Mouse (Mus musculus): Measurements from ENCODE around the gene Daxx. TPM values are rescaled to one million over a fixed set of nuclear protein-coding genes. Genes with fewer than 3 reads are reported as not detected.

Gene Daxx
- polyA plus RNA-seq, 1 experiment from 2014 or later: 67.8 TPM

DNA sequence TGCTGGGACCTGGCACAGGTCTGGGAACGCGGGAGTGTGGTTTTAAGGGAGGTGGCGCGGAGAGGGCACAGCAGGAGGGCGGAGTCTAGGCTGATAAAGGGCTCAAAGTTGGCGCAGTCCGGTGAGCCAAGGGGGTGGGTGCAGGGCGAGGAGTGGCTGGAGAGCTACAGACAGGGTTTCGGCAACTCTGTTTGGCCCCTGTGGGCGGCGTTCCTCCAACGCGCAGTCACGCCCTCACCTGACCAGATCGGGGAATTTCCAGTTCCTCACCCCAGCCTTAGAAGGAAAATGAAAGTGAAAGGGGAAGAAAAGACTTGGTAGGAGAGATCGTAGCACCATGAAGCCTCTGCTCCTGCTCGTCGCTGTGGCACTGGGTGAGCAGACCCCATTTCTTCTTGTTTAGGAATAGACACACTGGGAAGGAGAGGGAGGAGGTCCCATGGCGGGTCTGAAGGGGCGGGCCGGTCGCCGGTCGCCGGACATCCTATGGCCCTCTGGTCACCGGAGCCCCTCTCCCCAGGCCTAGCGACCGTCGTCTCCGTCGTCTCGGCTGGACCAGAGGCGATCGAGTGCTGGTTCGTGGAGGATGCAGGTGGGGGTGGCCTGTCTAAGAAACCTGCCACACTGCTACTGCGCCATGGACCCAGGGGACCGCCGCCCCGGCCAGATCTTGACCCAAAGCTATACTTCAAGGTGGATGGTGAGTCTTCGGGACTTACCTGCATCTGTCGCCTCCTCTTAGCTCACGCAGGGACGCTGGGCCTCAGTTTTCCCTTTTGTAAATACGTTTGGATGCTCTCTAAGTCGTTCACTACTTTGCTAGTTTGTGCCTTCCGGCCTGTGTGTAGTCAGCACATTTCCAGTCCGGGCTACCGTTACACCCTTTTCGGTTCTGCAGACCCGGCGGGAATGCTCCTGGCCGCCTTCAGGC, 10.4 kb downstream of the Daxx start:
- DNase-seq (ENCODE audit: low spot score): peak; percentile 65

DNA sequence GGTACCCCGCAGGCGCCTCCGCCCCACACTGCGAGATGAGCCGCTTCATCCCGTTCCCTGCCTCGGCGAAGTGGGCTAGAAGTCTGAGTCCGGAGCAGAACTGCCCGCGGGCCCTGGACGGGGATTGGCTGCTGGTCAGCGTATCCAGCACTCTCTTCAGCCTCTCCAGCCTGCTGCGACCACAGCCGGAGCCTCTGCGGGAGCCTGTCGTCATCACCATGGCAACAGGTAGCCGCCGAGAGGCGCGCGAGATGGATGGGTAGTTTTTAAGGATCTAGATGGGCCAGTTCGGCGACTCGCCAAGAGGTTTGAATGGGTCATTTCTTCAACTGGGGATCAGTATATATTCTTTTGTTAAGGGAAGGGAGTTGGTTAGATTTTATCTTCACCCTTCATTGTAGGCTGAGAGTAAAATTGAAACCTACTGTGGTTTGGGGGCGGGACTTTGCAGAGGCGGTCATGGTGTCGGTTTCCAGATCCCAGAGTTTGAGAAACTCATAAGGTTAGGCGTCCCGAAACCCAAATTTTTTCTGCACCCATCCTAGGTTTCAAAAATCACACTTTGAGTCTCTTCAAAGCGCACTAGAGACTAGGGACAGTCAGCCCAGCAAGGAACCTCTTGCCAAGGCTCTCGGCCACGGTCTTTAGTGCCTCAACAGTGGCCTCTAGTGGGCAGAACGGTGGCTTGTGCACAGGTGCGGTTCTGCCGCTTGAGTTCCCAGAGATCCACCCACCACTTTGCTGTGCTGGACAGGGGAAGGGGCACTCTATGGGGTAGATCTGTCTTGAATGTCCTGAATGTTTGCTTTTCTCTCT, 11.3 kb downstream of the Daxx start:
- peak; percentile 87 for DNase-seq (ENCODE audit: low spot score)

DNA sequence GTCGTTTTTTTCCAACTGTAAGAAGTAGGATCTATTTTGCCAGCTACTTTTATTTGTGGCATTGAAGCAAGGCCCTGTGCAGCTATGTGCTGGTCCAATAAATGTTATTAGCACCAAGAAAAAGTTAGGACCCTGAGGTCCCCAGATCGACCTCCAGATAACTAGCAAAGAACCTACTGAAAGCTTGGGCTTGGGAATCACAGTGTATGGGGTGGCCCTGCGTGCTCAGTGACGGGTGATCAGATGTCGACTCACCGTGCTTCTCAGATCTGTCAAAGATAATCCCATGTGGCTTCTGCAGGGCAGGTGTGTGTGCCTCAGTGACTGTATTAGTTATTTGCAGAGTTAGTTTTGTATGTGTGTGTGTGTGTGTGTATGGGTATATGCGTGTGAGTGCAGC, 12.1 kb downstream of the Daxx start:
- DNase-seq (ENCODE audit: low spot score): no peak

DNA sequence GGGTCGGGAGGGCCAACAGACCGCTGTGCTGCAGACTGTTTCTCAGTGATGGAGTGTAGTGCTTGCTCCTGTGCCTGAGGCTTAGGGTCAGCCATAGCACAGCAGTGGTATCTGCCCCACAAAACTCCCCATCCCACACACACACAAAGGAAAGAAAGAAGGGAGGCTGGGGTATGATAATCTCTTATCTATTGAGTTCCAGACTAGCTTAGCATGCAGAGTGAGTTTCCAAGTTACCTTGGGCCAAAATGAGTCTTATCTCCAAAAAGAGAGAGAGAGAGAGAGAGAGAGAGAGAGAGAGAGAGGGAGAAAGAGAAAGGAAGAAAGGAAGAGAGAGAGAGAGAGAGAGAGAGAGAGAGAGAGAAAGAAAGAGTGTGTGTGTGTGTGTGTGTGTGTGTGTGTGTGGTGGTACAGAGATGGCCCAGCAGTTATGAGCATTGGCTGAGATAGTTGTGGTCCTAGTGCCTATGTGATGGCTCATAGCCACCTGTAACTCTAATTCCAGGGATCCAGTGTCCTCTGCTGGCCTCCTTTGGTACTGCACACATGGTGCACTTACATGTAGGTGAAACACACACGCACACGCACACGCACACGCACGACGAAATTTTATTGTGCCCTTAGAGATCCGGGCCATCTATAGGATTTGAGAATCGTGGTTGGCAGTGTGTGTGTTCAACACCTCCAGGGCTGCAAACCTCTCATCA, 15.5 kb downstream of the Daxx start:
- peak; percentile 41 for DNase-seq (ENCODE audit: low spot score)

DNA sequence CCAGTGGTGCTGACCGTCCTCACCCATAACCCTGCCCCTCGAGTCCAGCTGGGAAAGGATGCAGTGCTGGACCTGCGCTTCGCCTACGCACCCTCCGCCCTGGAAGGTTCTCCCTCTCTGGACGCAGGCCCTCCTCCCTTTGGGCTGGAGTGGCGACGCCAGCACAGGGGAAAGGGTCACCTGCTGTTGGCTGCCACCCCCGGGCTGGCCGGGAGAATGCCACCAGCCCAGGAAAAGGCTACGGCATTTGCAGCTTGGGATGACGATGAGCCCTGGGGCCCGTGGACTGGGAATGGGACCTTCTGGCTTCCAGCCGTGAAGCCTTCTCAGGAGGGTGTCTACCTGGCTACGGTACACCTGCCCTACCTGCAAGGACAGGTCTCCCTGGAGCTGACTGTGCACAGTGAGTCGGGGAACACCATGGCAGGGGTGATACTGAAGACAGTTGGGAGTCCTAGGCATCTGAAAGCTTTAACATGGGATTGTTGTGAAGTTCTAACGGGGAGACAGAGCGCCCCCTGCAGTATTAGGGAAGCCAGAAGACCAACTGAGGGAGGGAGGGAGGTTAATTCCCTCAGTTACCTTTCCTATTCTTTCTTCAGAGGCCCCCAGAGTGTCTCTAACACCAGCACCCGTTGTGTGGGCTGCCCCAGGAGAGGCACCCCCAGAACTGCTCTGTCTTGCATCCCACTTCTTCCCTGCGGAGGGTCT, 16.3 kb downstream of the Daxx start:
- DNase-seq (ENCODE audit: low spot score): no peak

DNA sequence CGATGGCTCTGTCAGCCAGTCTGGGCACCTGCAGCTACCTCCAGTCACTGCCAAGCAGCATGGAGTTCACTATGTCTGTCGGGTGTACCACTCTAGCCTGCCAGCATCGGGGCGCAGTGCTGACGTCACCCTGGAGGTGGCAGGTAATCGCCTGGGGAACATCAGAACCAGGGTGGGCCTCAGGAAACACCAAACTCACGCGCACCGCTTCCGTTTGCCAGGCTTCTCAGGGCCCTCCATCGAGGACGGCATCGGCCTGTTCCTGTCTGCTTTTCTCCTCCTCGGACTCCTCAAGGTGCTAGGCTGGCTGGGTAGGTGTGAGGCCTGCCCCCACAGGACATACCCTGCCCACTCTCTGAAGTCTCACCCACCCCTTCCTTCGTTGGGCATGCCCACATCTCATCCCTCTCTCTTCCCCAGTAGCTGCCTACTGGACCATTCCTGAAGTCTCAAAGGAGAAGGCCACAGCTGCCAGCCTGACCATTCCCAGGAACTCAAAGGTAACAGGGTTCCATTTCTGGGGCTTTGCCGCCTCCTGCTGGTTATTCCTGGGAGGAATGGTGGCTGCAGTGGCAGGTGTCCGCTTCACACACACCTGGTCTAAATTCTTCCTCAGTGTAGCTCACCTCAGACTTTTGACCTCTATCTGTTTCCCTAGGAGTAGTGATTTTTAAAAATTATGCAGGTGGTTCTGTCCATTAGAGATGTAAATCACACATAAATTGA, 17.2 kb downstream of the Daxx start:
- peak; percentile 20 for DNase-seq (ENCODE audit: low spot score)

DNA sequence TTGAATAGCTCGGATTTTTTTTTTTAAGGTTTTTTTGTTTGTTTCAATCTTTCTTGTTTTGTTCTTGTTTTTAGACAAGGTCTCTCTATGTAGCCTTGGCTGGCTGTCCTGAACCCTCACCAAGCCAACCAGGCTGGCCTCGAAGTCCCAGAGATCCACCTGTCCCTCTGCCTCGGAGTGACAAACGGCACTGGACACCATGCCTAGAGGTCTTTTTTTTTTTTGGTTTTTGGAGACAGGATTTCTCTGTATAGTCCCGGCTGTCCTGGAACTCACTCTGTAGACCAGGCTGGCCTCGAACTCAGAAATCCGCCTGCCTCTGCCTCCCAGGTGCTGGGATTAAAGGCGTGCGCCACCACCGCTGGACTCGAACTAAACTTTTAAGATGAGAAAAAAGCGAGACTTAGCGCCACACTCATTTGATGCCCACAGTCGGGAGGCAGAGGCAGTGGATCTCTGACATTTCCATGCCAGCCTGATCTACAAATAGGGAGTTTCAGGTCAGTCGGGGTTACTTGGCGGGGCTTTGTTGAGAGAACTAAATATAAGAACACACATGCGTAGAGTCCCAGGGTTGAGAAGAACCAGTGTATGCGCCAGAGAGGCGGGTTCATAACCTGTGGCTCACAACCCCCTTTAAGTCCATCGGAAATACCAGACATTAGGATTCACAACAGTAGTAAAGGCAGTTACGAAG, 19.2 kb downstream of the Daxx start:
- DNase-seq (ENCODE audit: low spot score): no peak

DNA sequence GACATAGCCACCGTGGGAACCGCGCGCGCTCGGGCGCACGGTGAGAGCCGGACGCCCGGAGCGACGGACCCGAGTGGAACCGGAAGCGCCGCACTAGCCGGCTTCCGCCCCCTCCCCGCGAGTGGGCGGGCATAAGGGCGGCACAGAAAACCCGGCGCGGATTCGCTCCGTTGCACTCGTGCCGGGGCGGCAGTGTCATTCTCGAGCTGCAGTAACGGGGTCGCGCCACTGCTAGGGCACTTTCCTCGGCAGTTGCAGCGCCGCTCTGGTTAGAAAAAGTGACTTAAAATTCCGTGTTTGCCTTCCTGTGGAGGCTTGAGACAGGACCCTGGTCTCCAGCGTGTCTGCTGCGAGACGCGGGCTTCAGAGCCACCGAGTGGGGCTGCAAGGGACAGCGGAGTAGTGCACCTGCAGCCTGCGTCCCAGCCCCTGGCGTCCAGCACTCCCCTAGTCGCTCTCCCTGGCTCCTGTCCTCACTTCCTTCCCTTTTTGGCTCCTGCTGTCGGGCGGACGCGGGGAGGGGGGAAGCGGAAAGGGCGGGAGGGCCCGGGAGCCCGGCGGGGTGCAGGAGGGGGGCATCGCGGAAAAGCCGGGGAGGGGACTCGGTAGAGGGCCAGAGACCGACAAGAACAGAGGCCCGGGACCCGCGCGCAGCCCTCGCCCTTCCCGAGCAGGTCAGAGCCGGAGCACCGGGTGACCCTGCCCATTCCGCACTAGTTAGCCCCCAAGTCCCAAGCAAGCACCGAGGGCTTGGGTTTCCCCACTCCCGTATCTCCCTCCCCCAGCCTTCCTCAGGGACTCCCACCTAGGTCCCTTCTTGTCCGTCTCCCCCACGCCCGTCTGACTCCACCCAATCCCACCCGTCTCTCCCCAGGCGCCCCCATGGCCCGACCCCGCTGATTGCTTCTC, 20.4 kb downstream of the Daxx start, which contains the start of gene Rgl2:
Gene Rgl2 (plus strand): TSS at position 173 of the 909 bp plus-strand sequence.
- DNase-seq (ENCODE audit: low spot score): peak; percentile 96

DNA sequence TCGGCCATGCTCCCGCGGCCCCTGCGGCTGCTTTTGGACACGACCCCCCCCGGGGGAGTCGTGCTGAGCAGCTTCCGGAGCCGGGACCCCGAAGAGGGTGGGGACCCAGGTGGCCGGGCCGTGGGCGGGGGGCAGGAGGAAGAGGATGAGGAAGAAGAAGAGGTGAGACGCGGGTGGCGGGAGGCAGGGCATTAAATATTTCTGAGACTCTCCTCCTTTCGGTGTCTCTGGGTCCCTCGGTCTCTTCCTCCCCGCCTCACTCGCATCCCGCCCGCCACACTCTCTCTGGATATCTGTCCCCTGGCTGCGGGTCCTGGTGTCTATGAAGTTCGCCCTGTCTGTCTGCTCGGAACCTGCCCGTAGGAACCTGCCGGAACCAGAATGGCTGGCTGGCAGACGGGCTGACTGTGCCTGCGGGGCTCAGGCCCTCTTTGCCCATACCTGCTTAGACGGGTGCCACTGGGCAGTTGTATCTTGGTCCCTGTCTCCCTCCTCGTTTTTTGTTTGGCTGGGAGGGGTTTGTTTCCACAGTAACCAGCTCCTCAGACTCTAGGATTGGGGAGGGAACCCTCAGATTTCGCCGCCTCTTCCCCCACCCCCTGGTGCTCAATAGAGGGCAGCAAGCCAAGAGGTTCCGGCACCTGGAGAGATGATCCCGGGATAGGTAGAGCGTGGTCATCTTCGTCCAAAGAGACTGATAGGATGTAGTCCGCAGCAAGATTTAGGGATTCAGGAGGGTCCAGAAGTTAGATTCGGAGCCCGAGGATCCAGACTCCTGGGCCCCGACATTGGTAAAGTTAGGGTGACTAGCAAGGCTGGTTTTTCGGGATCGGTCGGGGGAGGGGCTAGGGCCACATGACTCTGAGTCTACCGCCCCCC, 21.3 kb downstream of the Daxx start:
- peak; percentile 54 for DNase-seq (ENCODE audit: low spot score)

DNA sequence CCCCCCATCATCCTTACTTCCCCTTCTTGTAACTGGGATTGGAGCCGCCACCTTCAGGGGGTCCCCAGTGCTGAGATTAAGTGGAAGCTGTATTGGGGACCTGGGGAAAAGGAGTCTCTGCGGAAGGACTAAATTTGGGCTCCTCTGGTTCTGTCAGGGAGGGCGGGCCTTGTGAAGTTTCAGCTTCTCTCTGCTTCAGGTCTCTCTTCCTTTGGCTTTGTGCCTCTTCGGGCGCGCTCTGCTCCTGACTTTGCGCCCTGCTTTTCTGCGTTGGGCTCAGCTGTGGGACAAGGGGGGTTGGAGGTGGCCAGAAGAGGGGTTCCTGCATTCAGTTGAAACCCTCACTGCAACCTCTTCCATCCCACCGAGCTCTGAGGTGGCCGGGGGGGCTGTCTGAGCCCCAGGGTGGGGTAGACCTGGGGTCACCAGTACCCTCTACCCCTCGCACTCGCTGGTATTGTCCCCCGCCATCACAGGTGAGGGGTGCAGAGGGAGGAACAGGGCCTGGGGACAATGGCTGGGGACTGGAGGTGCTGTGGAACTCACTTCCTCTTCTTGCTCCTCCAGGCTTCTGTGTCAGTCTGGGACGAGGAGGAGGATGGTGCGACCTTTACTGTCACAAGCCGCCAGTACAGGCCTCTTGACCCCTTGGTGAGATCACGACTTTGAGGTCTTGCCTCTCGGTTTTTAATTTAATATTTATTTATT, 22.1 kb downstream of the Daxx start:
- no peak for DNase-seq (ENCODE audit: low spot score)

DNA sequence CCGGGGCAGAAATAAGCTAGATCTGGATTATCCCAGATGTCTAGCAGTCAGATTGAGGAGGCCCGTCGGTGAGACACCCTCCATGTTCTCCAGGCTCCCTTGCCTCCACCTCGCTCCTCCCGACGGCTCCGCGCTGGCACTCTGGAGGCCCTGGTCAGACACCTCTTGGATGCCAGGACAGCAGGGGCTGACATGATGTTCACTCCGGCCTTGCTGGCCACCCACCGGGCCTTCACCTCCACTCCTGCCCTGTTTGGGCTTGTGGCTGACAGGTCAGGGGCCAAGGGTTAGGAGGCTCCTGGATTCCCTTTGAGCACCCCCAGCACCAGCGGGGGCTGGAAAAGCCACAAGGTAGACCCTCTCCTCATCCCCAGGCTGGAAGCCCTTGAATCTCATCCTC, 22.7 kb downstream of the Daxx start:
- no peak for DNase-seq (ENCODE audit: low spot score)

DNA sequence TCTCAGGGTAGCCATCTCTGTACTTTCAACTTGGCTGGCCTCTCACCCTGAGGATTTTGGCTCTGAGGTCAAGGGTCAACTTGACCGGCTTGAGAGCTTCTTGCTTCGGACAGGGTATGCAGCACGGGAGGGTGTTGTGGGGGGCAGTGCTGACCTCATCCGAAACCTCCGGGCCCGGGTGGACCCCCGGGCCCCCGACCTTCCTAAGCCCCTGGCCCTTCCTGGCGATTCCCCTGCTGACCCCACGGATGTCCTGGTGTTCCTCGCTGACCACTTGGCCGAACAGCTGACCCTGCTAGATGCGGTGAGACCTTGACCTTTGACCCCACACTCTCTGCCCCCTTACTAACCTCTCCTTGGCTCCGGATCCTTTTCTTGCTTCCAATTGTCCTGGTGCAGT, 23.2 kb downstream of the Daxx start:
- no peak for DNase-seq (ENCODE audit: low spot score)

DNA sequence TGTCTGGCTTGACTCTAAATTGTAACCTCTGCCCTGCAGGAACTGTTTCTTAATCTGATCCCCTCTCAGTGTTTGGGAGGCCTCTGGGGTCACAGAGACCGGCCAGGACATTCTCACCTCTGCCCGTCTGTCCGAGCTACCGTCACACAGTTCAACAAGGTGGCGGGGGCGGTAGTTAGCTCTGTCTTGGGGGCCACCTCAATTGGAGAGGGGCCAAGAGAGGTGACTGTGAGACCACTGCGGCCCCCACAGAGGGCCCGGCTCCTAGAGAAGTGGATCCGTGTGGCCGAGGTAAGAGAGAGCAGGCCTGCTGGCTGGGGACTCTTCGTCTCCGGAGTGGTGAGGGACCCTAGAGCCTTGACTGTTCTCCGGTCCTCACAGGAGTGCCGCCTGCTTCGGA, 23.8 kb downstream of the Daxx start:
- no peak for DNase-seq (ENCODE audit: low spot score)

DNA sequence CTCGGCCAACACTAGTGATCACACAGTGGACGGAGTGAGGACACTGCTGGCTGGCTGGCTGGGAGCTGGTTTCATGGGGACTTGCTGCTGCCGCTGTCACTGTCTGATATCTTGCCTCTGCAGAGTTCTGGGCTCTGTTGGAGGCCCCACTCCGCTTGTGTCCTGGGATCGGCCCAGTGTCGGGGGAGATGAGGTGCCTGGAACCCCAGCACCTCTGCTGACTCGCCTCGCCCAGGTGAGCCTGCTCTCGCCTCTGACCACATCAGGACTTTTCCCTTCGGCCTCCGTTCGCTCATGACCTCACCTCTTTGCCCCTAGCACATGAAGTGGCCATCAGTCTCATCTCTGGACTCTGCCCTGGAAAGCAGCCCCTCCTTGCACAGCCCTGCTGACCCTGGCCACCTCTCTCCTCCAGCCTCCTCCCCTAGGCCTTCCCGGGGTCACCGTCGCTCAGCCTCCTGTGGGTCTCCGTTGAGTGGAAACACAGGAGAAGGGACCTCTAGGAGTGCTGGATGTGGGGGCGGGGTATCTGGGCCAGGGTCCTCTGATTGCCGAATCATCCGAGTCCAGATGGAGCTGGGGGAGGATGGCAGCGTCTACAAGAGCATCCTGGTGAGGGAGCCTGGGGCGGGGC, 26.3 kb downstream of the Daxx start:
- no peak for DNase-seq (ENCODE audit: low spot score)

DNA sequence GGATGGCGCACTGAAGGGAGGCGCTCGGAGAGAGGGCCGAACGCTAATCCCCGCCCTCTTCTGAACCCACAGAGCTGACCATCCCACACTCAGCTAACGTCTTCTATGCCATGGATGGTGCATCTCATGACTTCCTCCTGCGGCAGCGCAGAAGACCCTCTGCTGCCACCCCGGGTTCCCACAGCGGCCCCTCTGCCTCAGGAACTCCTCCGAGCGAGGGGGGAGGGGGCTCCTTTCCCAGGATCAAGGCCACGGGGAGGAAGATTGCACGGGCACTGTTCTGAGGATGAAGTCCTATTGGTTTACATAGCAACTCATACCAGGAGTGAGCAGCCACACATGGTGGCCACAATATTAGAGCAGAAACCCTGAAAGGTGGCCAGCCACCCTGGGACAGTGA, 27.8 kb downstream of the Daxx start:
- no peak for DNase-seq (ENCODE audit: low spot score)

DNA sequence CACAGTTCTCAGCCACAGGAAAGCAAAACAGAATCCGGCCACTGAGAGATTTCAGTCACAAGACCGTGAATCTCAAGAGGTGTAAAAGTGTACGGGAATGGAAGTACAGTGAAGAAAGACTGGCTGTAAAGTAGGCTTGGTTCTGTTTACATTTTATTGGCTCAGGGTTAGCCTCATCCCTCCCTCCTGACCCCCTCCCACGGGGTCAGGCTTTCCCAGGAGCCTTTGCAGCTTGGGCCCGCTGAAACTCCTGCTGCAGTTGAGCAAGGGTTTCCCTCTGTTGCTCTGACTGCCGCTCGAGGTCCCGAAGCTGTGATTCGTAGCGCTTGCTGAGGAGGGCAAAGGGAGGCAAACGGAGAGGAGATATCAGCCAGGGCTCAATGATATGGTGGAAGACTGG, 29.6 kb downstream of the Daxx start:
- no peak for DNase-seq (ENCODE audit: low spot score)
